Mouse (Mus musculus) liver, embryonic 14.5 days (tissue): ENCODE measurements at regions not wholly inside any gene's neighbourhood (a gene's known extent, or its start where the extent isn't known, plus 50 kb on each side); places are given as distances from the start of the nearest gene placed in this dataset.

Source experiments
- ATAC-seq: fragments of 200-750 bp; cut with Nextera tagmentation; 2 replicates; pipeline ENCODE4 v1.8.0; 2017; ENCODE audit warnings: moderate number of reproducible peaks, mild to moderate bottlenecking, moderate library complexity; ENCODE audit not compliant: insufficient read depth
- DNase-seq, 3 experiments: peaks; one replicate each; pipeline ENCODE4 v3.0.0-alpha.2; 2012 to 2013; ENCODE audit warnings: low read depth in 3 of 3, low spot score in 3 of 3
- H3K27ac ChIP-seq: fragments of 300-500 bp; sonication (generic); 2 replicates; pipeline ENCODE4 v1.5.1; 2014; ENCODE audit warnings: moderate library complexity, mild to moderate bottlenecking, control low read depth, inconsistent platforms
- H3K27me3 ChIP-seq: fragments of 300-500 bp; sonication (generic); 2 replicates; pipeline ENCODE4 v1.6.1; 2014; ENCODE audit warnings: mild to moderate bottlenecking, low read length, moderate library complexity; ENCODE audit not compliant: control insufficient read depth, insufficient read depth
- H3K36me3 ChIP-seq: fragments of 300-500 bp; sonication (generic); replicated peaks from 2 replicates; pipeline ENCODE4 v1.6.1; 2014; ENCODE audit warnings: low read depth; ENCODE audit not compliant: control insufficient read depth, insufficient read depth
- H3K4me1 ChIP-seq, 2 experiments: fragments of 200-500 bp in 1 of 2; fragments of 300-500 bp in 1 of 2; sonication (generic) in 1 of 2; replicated peaks; 2 replicates each; pipeline ENCODE4 v1.6.1; 2012 to 2014; ENCODE audit warnings: antibody characterized with exemption in 1 of 2, inconsistent platforms in 1 of 2, low read length in 1 of 2; ENCODE audit not compliant: control insufficient read depth in 2 of 2, insufficient read depth in 2 of 2
- H3K4me2 ChIP-seq: fragments of 300-500 bp; sonication (generic); 2 replicates; pipeline ENCODE4 v1.6.1; 2014; ENCODE audit warnings: low read depth, mild to moderate bottlenecking, control low read depth, moderate library complexity
- H3K4me3 ChIP-seq, 2 experiments: fragments of 200-500 bp in 1 of 2; fragments of 300-500 bp in 1 of 2; sonication (generic) in 1 of 2; 2 replicates each; pipeline ENCODE4 v1.5.1; 2012 to 2014; ENCODE audit warnings: low read depth in 2 of 2, low read length in 2 of 2, mild to moderate bottlenecking in 2 of 2, control low read depth in 1 of 2, inconsistent platforms in 1 of 2, moderate library complexity in 1 of 2; ENCODE audit not compliant: insufficient read depth in 1 of 2
- H3K9ac ChIP-seq: fragments of 300-500 bp; sonication (generic); replicated peaks from 2 replicates; pipeline ENCODE4 v1.6.1; 2014; ENCODE audit warnings: mild to moderate bottlenecking, control low read depth, moderate library complexity
- H3K9me3 ChIP-seq: fragments of 300-500 bp; sonication (generic); 2 replicates; pipeline ENCODE4 v1.6.1; 2016; ENCODE audit warnings: low read length, mixed read lengths; ENCODE audit not compliant: control insufficient read depth
- CTCF ChIP-seq: IDR thresholded peaks from 2 replicates; pipeline ENCODE4 v1.5.1; 2016; ENCODE audit warnings: antibody characterized with exemption, low read depth, control low read depth
- EP300 ChIP-seq: IDR thresholded peaks from 2 replicates; pipeline ENCODE4 v1.6.1; 2016; ENCODE audit warnings: antibody characterized with exemption, low read depth
- WGBS: fragments of 180-500 bp; shearing (Covaris S2); extraction: QIAGEN DNeasy Blood & Tissue Kit; methylation state at CpG from one replicate; pipeline ENCODE4 v1.1.7; 2014; ENCODE audit not compliant: insufficient replicate concordance; 5-methylcytosine and 5-hydroxymethylcytosine counted together

DNA sequence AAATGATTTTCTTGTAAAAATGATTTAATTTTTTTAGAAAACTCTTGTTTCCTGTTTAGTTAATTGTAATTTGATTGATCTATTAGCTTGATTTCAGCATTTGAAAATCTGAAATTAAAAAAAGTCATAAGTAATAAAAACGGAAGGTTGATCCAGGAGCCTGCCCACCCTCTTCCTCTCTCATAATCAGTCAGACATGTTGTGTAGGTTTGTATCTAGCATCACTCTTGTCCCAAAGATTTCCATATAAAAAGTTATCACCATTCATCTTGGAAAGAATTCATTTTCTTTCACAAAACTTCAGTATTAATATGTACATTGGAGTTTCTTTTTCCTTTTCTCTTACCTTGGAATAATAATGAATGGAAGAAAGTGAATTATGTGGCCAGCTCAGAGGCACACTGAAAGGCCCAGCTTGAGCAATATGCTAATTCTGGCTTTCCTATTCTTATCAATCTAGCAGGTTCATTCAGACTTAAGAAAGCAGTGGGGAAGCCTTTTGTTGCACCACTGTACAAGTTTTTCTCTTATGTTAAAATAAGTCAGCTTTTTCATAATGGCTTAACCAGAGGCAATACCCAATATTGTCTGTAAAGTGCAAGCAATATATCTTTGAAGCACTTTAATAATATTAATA is 185.6 kb upstream of the Grm3 start:
- H3K9ac ChIP-seq = no peak overlapping the region
- DNase-seq (no peak), ATAC-seq (no peak)
- no peak overlapping the region for H3K4me3 ChIP-seq
- WGBS = 66% methylated on average over 1 of the region's 1 CpGs
- H3K27me3 ChIP-seq = no peaks in the 10 kb centered on the region
- no peaks in the 10 kb centered on the region for H3K4me1 ChIP-seq
- no peaks in the 10 kb centered on the region for H3K36me3 ChIP-seq
- H3K27ac ChIP-seq = no peak overlapping the region
- no peak overlapping the region for H3K4me2 ChIP-seq
- no peaks in the 10 kb centered on the region for H3K9me3 ChIP-seq
- TF ChIP-seq CTCF (no peak), EP300 (no peak)

DNA sequence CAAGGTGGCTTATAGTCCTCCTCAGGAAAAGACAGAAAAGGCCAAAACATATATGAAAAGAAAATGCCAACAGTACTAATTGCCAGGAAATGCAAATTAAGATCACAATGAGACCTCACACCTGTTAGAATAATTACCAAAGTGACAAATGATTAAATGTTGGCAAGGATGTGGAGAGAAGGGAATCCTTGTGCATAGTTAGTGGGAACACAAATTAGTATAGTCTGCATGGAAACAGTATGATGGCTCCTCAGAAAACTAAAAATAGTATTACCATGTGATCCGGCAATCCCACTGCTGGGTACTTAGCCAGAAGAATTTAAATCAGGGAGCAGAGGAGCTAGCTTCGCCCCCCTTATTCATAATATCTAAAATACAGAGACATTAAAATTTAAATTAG is 170.3 kb upstream of the Grm3 start:
- H3K4me3 ChIP-seq = no peak overlapping the region
- no peaks in the 10 kb centered on the region for H3K4me1 ChIP-seq
- H3K27ac ChIP-seq = no peak overlapping the region
- no peaks in the 10 kb centered on the region for H3K9me3 ChIP-seq
- TF ChIP-seq CTCF = no peak
- no peak for TF ChIP-seq EP300
- no peaks in the 10 kb centered on the region for H3K27me3 ChIP-seq
- ATAC-seq = no peak
- 52% methylated on average over 2 of the region's 2 CpGs for WGBS
- no peaks in the 10 kb centered on the region for H3K36me3 ChIP-seq
- H3K9ac ChIP-seq = no peak overlapping the region
- no peak for DNase-seq
- H3K4me2 ChIP-seq = no peak overlapping the region

DNA sequence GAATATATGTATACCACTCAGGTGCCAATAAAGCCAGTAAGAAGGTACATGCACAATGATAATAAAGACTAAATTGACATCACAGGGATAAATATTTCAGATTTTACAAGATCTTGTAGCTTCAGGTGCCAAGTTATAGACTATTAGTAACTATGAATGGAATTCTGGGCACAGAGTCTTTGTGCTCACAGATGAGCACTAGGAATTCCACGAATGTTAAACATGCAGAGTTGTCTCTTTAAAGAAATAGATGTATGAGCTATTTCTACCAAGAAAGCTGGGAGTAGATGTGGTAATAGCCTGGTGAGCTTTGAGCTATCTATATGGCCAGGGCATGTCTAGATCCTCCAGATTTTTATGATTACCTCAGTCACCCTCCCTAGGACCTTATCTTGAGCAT is 153.1 kb upstream of the Grm3 start:
- Histone ChIP-seq H3K4me1 (no peaks in the 10 kb centered on the region), H3K4me2 (no peak overlapping the region), H3K9ac (no peak overlapping the region), H3K27me3 (no peaks in the 10 kb centered on the region), H3K27ac (no peak overlapping the region), H3K36me3 (no peaks in the 10 kb centered on the region), H3K9me3 (no peaks in the 10 kb centered on the region), H3K4me3 (no peak overlapping the region)
- DNase-seq (no peak), ATAC-seq (no peak)
- 13% methylated on average over 1 of the region's 1 CpGs for whole genome bisulfite sequencing
- TF ChIP-seq CTCF (no peak), EP300 (no peak)

DNA sequence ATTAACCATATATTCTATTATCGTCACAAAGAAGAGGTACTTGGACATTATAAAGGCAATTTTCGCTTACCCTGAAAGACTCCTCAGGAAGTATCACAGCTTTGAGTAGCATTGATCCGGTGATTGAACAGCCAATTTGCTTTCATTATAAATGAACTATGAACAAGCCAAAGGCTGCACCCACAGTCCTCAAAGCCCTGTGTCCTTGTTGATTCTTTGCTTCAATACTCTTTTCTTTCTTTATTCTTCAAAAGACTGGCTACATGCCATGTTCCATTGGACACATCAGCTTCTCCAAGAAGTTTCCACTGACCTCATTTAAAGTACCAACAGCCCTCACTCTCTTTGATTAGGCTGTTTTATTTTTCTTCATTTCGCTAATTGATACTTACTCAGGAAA is 144.1 kb upstream of the Grm3 start:
- TF ChIP-seq EP300 (no peak), CTCF (no peak)
- ATAC-seq (no peak), DNase-seq (no peak)
- WGBS = 67% methylated on average over 4 of the region's 4 CpGs
- no peaks in the 10 kb centered on the region for H3K36me3 ChIP-seq
- H3K4me1 ChIP-seq = no peaks in the 10 kb centered on the region
- no peak overlapping the region for H3K27ac ChIP-seq
- H3K4me3 ChIP-seq = no peak overlapping the region
- no peak overlapping the region for H3K4me2 ChIP-seq
- H3K9me3 ChIP-seq = no peaks in the 10 kb centered on the region
- H3K9ac ChIP-seq = no peak overlapping the region
- H3K27me3 ChIP-seq = no peaks in the 10 kb centered on the region

DNA sequence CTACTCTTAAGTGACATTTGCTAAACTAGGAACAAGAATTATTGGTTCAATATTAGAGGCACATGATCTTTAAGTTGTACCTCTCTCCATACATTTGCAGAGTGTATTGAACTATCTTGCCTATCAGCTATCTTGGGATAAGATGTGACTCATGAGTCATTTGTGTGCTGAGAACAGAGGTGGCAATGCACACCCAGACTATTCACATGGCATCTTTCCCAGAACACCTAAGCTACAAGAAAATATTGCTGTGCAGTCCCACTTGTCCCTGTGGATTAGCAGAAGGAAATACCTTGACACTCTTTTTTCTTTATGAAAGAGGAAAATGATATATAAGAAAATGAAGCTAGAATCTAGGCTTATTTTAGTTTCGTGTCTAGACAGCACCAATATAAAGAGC is 104.8 kb upstream of the Grm3 start:
- TF ChIP-seq CTCF (no peak), EP300 (no peak)
- no peak overlapping the region for H3K9ac ChIP-seq
- H3K27me3 ChIP-seq = no peaks in the 10 kb centered on the region
- no peaks in the 10 kb centered on the region for H3K9me3 ChIP-seq
- H3K4me1 ChIP-seq = no peaks in the 10 kb centered on the region
- no peak overlapping the region for H3K4me3 ChIP-seq
- 63% methylated on average over 1 of the region's 1 CpGs for WGBS
- no peak overlapping the region for H3K27ac ChIP-seq
- H3K36me3 ChIP-seq = no peaks in the 10 kb centered on the region
- no peak overlapping the region for H3K4me2 ChIP-seq
- no peak for ATAC-seq
- DNase-seq = no peak
